Mouse (Mus musculus) liver, adult 2 months (tissue): ENCODE measurements around the gene Enpep.

ENCODE experiments used
- CTCF ChIP-seq: fragments of 200-500 bp; IDR thresholded peaks from 2 replicates; pipeline ENCODE4 v1.5.1; 2011; ENCODE audit warnings: low read depth, low read length, control low read depth
- POLR2A ChIP-seq: fragments of 200-500 bp; IDR thresholded peaks from 2 replicates; pipeline ENCODE4 v1.6.1; 2011; ENCODE audit warnings: low read length, control low read depth; ENCODE audit not compliant: insufficient read depth; ENCODE audit errors: extremely low read depth

- TF ChIP-seq POLR2A (no peak), CTCF (no peak)
These were observed 10.9 kb downstream of the Enpep start for GRCm38 (mm10) chr3:129321585-129321984.
